Mouse (Mus musculus) olfactory bulb, adult 2 months (tissue): ENCODE measurements around the gene Hist1h4c. TPM values are rescaled to one million over a fixed set of nuclear protein-coding genes. Genes with fewer than 3 reads are reported as not detected.
"Not testable (repeated sequence)": the region's sequence is repeated elsewhere in the genome, so short reads cannot be mapped to it uniquely, and the experiment has no call there.

Source experiments
- H3K27ac ChIP-seq: fragments of 200-500 bp; 2 replicates; pipeline ENCODE4 v1.5.1; 2012; ENCODE audit warnings: low read depth, low read length; ENCODE audit not compliant: insufficient read depth
- H3K4me1 ChIP-seq: fragments of 200-500 bp; 2 replicates; pipeline ENCODE4 v1.6.1; 2012; ENCODE audit warnings: low read length; ENCODE audit not compliant: control insufficient read depth, insufficient read depth
- H3K4me3 ChIP-seq: fragments of 200-500 bp; 2 replicates; pipeline ENCODE4 v1.5.1; 2012; ENCODE audit warnings: mild to moderate bottlenecking, low read depth, low read length, moderate library complexity; ENCODE audit not compliant: insufficient read depth
- CTCF ChIP-seq: fragments of 200-500 bp; IDR thresholded peaks from 2 replicates; pipeline ENCODE4 v1.5.1; 2012; ENCODE audit warnings: low read depth, mild to moderate bottlenecking, low read length, moderate library complexity; ENCODE audit not compliant: insufficient read depth
- POLR2A ChIP-seq: fragments of 200-500 bp; IDR thresholded peaks from 2 replicates; pipeline ENCODE4 v1.6.1; 2012; ENCODE audit warnings: mild to moderate bottlenecking, low read depth, low read length, moderate library complexity; ENCODE audit not compliant: insufficient read depth
- WGBS: fragments of 180-500 bp; shearing (Covaris S2); methylation state at CpG from one replicate; pipeline ENCODE4 v1.1.7; 2018; 5-methylcytosine and 5-hydroxymethylcytosine counted together
- polyA plus RNA-seq: library from polyadenylated mRNA; stranded (reverse); fragments of >200 nt; gene quantifications from 2 replicates; pipeline ENCODE4 v1.2.4, GENCODE M21; 2012; ENCODE audit warnings: low replicate concordance; ENCODE audit not compliant: missing spikeins, insufficient read depth, insufficient read length

Gene Hist1h4c
- polyA plus RNA-seq = not detected in 2 replicates

- H3K27ac ChIP-seq = peak within 1 kb of the TSS; percentile 47
- WGBS = under 1% methylated on average over 22 of the region's 22 CpGs
- peaks cover 5% of the 10 kb centered on the region; the same call in 1 of the 2 replicates for H3K4me1 ChIP-seq
- H3K4me3 ChIP-seq = peak within 1 kb of the TSS; percentile 73
- TF ChIP-seq CTCF (no peak), POLR2A (peak; percentile 99)
Measured at GRCm38 (mm10) chr13:23698300-23698693, at the start of gene Hist1h4c. TSS of gene Hist1h4c (minus strand) at chr13:23698454.

GRCm38 (mm10) chr13:23747892-23748288 is 49.6 kb upstream of the Hist1h4c start:
- TF ChIP-seq CTCF (no peak), POLR2A (no peak)
- H3K4me1 ChIP-seq = peaks cover 14% of the 10 kb centered on the region
- H3K4me3 ChIP-seq = no peak overlapping the region
- H3K27ac ChIP-seq = no peak overlapping the region
- 8% methylated on average over 4 of the region's 4 CpGs for WGBS

GRCm38 (mm10) chr13:23747081-23747891 is 49.0 kb upstream of the Hist1h4c start:
- peaks cover 11% of the 10 kb centered on the region for H3K4me1 ChIP-seq
- TF ChIP-seq CTCF = no peak
- no peak for TF ChIP-seq POLR2A
- 3% methylated on average over 13 of the region's 13 CpGs for WGBS
- H3K27ac ChIP-seq = peak overlapping the region; percentile 95
- peak overlapping the region; percentile 47 for H3K4me3 ChIP-seq

GRCm38 (mm10) chr13:23746201-23747080 is 48.2 kb upstream of the Hist1h4c start, which contains the start of gene Hist1h2bb:
TSS of gene Hist1h2bb (plus strand) at chr13:23746734.
- H3K4me3 ChIP-seq = peak within 1 kb of the TSS; percentile 73
- peak within 1 kb of the TSS; percentile 99 for H3K27ac ChIP-seq
- not testable (repeated sequence) for H3K4me1 ChIP-seq
- WGBS = under 1% methylated on average over 42 of the region's 58 CpGs

GRCm38 (mm10) chr13:23745381-23746161 is 47.3 kb upstream of the Hist1h4c start, which contains the start of gene Hist1h3c:
TSS of gene Hist1h3c (minus strand) at chr13:23745602.
- WGBS = under 1% methylated on average over 28 of the region's 28 CpGs
- TF ChIP-seq POLR2A (no peak), CTCF (no peak)
- Histone ChIP-seq H3K4me3 (peak within 1 kb of the TSS; percentile 73), H3K27ac (peak within 1 kb of the TSS; percentile 99), H3K4me1 (peaks cover 9% of the 10 kb centered on the region)

- Histone ChIP-seq H3K27ac (no peak overlapping the region), H3K4me1 (peaks cover 9% of the 10 kb centered on the region), H3K4me3 (no peak overlapping the region; the same call in 1 of the 2 replicates)
- 6% methylated on average over 19 of the region's 36 CpGs for WGBS
- TF ChIP-seq CTCF = no peak
Measured at GRCm38 (mm10) chr13:23744421-23745380, 46.4 kb upstream of the Hist1h4c start.

GRCm38 (mm10) chr13:23743963-23744362 is 45.7 kb upstream of the Hist1h4c start:
- H3K27ac ChIP-seq = no peak overlapping the region
- H3K4me3 ChIP-seq = no peak overlapping the region
- 29% methylated on average over 4 of the region's 4 CpGs for WGBS
- peaks cover 9% of the 10 kb centered on the region for H3K4me1 ChIP-seq
- no peak for TF ChIP-seq CTCF
- no peak for TF ChIP-seq POLR2A
